Mouse (Mus musculus) lung, embryonic 15.5 days (tissue): ENCODE results near the gene Pla2g4f. TPM values are rescaled to one million over a fixed set of nuclear protein-coding genes. Genes with fewer than 3 reads are reported as not detected.
A peak's percentile ranks its signal among the peaks of the same experiment; 100 is the strongest.

Source experiments
- ATAC-seq: fragments of 200-750 bp; cut with Nextera tagmentation; 2 replicates; pipeline ENCODE4 v1.8.0; 2017; ENCODE audit warnings: moderate number of reproducible peaks, borderline replicate concordance; ENCODE audit not compliant: low FRiP score, low TSS enrichment; ENCODE audit errors: extremely low read depth
- H3K27ac ChIP-seq: fragments of 300-500 bp; sonication (generic); 2 replicates; pipeline ENCODE4 v1.5.1; 2015; ENCODE audit warnings: moderate library complexity, mild to moderate bottlenecking, inconsistent platforms
- H3K27me3 ChIP-seq: fragments of 300-500 bp; sonication (generic); 2 replicates; pipeline ENCODE4 v1.6.1; 2015; ENCODE audit warnings: inconsistent platforms
- H3K36me3 ChIP-seq: fragments of 300-500 bp; sonication (generic); 2 replicates; pipeline ENCODE4 v1.6.1; 2015; ENCODE audit warnings: inconsistent platforms
- H3K4me1 ChIP-seq: fragments of 300-500 bp; sonication (generic); 2 replicates; pipeline ENCODE4 v1.6.1; 2015; ENCODE audit warnings: inconsistent platforms
- H3K4me2 ChIP-seq: fragments of 300-500 bp; sonication (generic); 2 replicates; pipeline ENCODE4 v1.6.1; 2015; ENCODE audit warnings: inconsistent platforms, mild to moderate bottlenecking, moderate library complexity
- H3K4me3 ChIP-seq: fragments of 300-500 bp; sonication (generic); 2 replicates; pipeline ENCODE4 v1.5.1; 2015; ENCODE audit warnings: mild to moderate bottlenecking, inconsistent platforms
- H3K9ac ChIP-seq: fragments of 300-500 bp; sonication (generic); 2 replicates; pipeline ENCODE4 v1.6.1; 2015; ENCODE audit warnings: inconsistent platforms
- H3K9me3 ChIP-seq: fragments of 300-500 bp; sonication (generic); 2 replicates; pipeline ENCODE4 v1.6.1; 2016; ENCODE audit warnings: inconsistent platforms
- WGBS: fragments of 180-500 bp; shearing (Covaris S2); methylation state at CpG from one replicate; pipeline ENCODE4 v1.1.7; 2015; 5-methylcytosine and 5-hydroxymethylcytosine counted together
- polyA plus RNA-seq: library from polyadenylated mRNA; unstranded; fragments of >200 nt; fragmentation: Nextera tagmentation; extraction: Ambion mirVana; gene quantifications from 2 replicates; pipeline ENCODE4 v1.2.1, GENCODE M21; 2015

Pla2g4f gene
- polyA plus RNA-seq, result 0.30 and 0.90 TPM in 2 replicates

DNA sequence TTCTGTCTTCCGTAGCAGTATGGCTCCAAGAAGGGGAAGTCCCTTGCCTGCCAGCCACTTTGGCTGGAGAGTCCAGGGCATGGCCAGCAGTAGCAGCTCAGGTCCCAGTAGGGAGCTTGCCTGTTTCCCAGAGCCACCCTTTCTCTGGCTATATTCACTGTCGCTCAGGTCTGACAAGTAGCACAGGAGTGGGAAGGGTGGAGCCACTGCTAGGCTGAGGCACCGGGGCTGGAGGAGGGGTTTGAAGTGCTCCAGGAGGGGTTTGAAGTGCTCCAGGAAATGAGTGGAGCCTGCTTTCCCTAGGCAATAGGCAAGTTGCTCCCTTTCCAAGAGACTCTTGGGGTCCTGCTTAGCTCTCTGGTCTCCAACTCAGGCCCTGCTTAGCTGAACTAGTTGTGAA is at the start of gene Pla2g4f:
Pla2g4f (minus strand) TSS at position 190 of the 400 bp plus-strand sequence.
- H3K4me3 ChIP-seq, result no peak within 1 kb of the TSS
- H3K27ac ChIP-seq, result peak within 1 kb of the TSS; percentile 9; the same call in 1 of the 2 replicates
- H3K27me3 ChIP-seq, result no peaks in the 10 kb centered on the region
- WGBS, result 29% methylated on average over 3 of the region's 3 CpGs
- H3K4me1 ChIP-seq, result no peaks in the 10 kb centered on the region; the same call in 1 of the 2 replicates
- no peaks in the 10 kb centered on the region for H3K9me3 ChIP-seq
- H3K4me2 ChIP-seq, result no peak within 1 kb of the TSS
- no peak within 1 kb of the TSS for H3K9ac ChIP-seq
- H3K36me3 ChIP-seq, result peaks cover 25% of the 10 kb centered on the region
- peak; percentile 72 for ATAC-seq

DNA sequence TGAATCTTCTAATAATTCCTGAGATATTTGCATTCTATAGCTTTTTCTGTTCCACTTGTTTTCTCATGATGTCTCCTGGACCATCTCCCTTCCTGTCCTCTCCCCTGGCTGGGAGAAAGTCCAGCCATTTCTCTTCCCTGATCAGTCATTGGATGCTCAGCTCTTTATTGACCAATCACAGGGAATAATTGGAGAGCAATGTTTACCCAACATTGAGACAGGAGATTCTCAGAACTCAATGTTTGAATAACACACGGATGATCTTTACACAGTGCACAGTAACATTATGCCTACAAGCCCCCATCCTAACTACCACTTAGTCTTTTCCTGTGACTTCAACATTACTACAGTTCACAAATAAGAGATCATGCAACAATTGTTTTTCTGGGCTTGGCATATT is 46.5 kb upstream of the Pla2g4f start:
- ATAC-seq, result no peak
- Histone ChIP-seq H3K27me3 (no peaks in the 10 kb centered on the region), H3K4me2 (no peak overlapping the region), H3K36me3 (peaks cover 56% of the 10 kb centered on the region), H3K9ac (no peak overlapping the region), H3K4me1 (no peaks in the 10 kb centered on the region), H3K9me3 (no peaks in the 10 kb centered on the region), H3K4me3 (no peak overlapping the region), H3K27ac (no peak overlapping the region)
- 57% methylated on average over 1 of the region's 1 CpGs for WGBS

DNA sequence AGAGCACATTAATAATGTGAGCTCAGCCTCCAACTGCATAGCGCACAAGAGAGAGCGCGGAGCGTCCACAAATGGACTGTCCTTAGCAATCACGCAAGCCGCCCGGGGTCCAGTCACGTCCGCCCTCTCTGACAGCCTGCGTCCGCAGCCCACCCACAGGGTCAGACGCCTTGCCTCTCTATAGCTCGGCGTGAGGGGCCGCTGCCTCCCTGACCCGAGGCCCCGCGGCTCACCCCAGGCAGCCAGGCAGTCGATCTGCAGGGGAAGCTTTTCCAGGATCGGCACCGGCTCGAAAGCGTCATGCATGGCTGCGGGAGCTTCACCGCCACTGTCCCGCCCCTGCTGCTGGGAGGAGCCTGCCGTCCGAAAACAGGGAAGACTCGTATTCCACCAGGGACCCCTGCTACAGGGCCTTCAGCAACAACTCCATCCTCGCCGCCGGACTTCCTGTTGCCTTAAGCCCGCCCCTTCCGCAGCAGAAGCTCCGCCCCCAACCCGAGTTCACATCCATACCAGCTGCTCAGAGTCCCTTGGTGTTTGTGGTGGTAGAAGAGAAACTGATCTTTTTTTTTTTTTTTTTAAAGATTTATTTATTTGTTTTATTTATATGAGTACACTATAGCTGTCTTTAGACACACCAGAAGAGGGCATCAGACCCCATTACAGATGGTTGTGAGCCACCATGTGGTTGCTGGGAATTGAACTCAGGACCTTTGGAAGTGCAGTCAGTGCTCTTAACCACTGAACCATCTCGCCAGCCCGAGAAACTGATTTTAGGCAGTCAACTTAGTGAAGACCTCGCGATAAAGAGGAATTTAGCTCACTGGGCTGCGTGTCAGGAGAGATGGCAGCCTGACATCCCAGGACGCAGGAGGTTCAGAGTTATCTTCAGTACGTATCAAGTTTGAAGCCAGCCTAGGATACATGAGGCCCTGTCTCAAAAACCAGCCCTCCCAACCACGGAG is 39.0 kb upstream of the Pla2g4f start, which contains the start of gene Vps39:
Vps39 (minus strand) TSS at position 456 of the 965 bp plus-strand sequence.
- peak within 1 kb of the TSS; percentile 72 for H3K27ac ChIP-seq
- H3K9me3 ChIP-seq, result no peaks in the 10 kb centered on the region
- H3K4me2 ChIP-seq, result peak within 1 kb of the TSS; percentile 62
- H3K9ac ChIP-seq, result peak within 1 kb of the TSS; percentile 80
- ATAC-seq, result peak; percentile 95
- 11% methylated on average over 44 of the region's 44 CpGs for WGBS
- peak within 1 kb of the TSS; percentile 88 for H3K4me3 ChIP-seq
- no peaks in the 10 kb centered on the region for H3K27me3 ChIP-seq
- H3K4me1 ChIP-seq, result peaks cover 13% of the 10 kb centered on the region
- peaks cover 26% of the 10 kb centered on the region for H3K36me3 ChIP-seq

DNA sequence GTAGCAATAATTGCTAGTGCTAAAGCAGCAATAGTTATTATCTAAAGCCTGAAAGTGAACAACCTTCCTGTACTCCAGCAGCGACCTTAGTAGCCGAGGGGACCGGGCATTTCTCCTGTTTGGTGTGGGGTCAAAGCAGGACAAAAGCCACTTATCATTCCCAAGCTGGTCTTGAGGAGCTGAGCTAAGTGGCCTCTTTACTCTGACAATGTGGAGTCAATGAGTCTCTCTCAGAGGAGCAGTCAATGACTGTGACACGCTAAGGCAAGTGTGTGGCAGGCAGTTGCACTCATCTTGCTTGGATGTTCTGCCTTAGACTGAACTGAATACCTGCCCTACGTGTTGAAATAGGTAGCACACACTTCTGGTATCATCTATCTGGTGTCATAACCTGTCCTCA is 37.4 kb upstream of the Pla2g4f start:
- Histone ChIP-seq H3K4me2 (0 out of 2 replicates have a peak overlapping the region, but pooled peaks have one; percentile 62), H3K27me3 (no peaks in the 10 kb centered on the region), H3K36me3 (peaks cover 17% of the 10 kb centered on the region), H3K4me1 (peaks cover 13% of the 10 kb centered on the region), H3K9ac (no peak overlapping the region), H3K4me3 (no peak overlapping the region), H3K27ac (no peak overlapping the region), H3K9me3 (no peaks in the 10 kb centered on the region)
- 65% methylated on average over 5 of the region's 5 CpGs for WGBS
- ATAC-seq, result no peak

DNA sequence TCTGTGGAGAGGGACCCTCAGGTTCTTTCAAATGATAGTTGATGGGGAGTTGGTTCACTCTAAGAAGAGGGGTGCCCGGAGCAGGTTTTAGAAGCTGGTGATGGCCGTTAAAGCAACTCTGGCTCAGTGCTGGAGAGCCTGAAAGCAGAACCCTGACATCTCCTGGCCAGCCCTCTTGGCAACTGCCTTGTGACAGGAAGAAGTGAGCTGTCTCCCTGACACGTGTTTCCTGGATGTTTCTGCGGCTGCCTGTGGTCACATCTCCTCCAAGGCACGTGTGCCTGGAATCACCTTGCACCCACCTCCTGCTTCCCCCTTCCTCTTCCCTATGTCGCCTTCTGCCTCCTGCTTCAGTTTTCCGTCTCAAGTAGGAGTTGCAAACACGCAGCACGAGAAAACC is 34.2 kb upstream of the Pla2g4f start:
- ATAC-seq, result no peak
- no peak overlapping the region for H3K4me2 ChIP-seq
- peaks cover 13% of the 10 kb centered on the region for H3K4me1 ChIP-seq
- no peak overlapping the region for H3K9ac ChIP-seq
- WGBS, result 68% methylated on average over 9 of the region's 9 CpGs
- H3K4me3 ChIP-seq, result no peak overlapping the region
- H3K36me3 ChIP-seq, result peaks cover 27% of the 10 kb centered on the region
- H3K27ac ChIP-seq, result no peak overlapping the region
- H3K27me3 ChIP-seq, result no peaks in the 10 kb centered on the region
- no peaks in the 10 kb centered on the region for H3K9me3 ChIP-seq

- no peak overlapping the region for H3K4me2 ChIP-seq
- 83% methylated on average over 1 of the region's 1 CpGs for WGBS
- no peaks in the 10 kb centered on the region for H3K27me3 ChIP-seq
- no peaks in the 10 kb centered on the region for H3K9me3 ChIP-seq
- no peak overlapping the region for H3K9ac ChIP-seq
- no peak for ATAC-seq
- H3K4me1 ChIP-seq, result no peaks in the 10 kb centered on the region
- no peak overlapping the region for H3K27ac ChIP-seq
- H3K36me3 ChIP-seq, result peaks cover 38% of the 10 kb centered on the region
- no peak overlapping the region for H3K4me3 ChIP-seq
Observed at GRCm38 (mm10) chr2:120341741-120342140, 27.8 kb upstream of the Pla2g4f start.

DNA sequence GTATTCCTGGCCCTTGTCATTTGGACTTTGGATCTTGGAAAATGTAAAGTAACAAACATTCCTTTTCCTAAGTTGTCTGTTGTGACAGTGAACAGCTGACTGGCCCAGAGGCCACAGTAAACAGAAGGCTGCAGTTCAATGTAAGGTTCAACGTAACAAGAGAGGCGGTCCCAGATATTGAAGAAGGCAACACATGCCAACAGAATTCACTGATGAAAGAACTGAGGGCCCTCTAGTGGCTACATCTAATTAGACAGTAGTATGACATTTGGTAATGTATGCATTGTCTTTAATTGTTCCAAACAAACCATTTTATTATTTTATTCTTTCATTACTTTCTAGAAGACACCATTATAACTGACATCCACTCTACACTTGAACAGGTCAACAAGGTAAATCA is 23.9 kb upstream of the Pla2g4f start:
- Histone ChIP-seq H3K4me3 (no peak overlapping the region), H3K27me3 (no peaks in the 10 kb centered on the region), H3K4me1 (no peaks in the 10 kb centered on the region), H3K9me3 (no peaks in the 10 kb centered on the region), H3K36me3 (peaks cover 30% of the 10 kb centered on the region), H3K9ac (no peak overlapping the region), H3K4me2 (no peak overlapping the region), H3K27ac (no peak overlapping the region)
- WGBS, result 48% methylated on average over 2 of the region's 2 CpGs
- no peak for ATAC-seq

DNA sequence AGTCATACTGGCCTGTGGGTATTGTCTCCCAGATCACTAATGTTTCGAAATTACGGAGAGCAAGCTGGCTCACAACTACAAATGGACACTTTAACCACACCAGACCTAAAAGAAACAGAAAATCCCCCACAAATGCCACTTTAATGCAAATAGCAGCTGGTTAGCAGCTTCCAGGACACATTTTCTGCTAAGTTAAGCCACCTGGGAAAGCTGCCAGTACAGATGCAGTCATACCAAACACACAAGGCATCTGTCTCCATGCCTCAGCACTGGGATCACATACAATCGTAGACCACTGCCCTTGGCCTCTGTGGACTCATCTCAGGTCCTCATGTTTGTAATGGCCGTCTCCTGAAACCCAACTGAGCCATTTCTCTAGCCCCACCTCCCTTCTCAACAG is 17.6 kb upstream of the Pla2g4f start:
- H3K9me3 ChIP-seq, result no peaks in the 10 kb centered on the region
- no peaks in the 10 kb centered on the region for H3K4me1 ChIP-seq
- H3K4me2 ChIP-seq, result no peak overlapping the region
- ATAC-seq, result no peak
- H3K36me3 ChIP-seq, result peaks cover 46% of the 10 kb centered on the region
- whole genome bisulfite sequencing, result 80% methylated on average over 4 of the region's 4 CpGs
- H3K4me3 ChIP-seq, result no peak overlapping the region
- H3K27me3 ChIP-seq, result no peaks in the 10 kb centered on the region
- no peak overlapping the region for H3K27ac ChIP-seq
- H3K9ac ChIP-seq, result no peak overlapping the region

- no peak for ATAC-seq
- no peak overlapping the region for H3K27ac ChIP-seq
- H3K4me3 ChIP-seq, result no peak overlapping the region
- H3K4me2 ChIP-seq, result no peak overlapping the region
- H3K9ac ChIP-seq, result no peak overlapping the region
- 63% methylated on average over 4 of the region's 4 CpGs for WGBS
- H3K27me3 ChIP-seq, result no peaks in the 10 kb centered on the region
- no peaks in the 10 kb centered on the region; the same call in 1 of the 2 replicates for H3K4me1 ChIP-seq
- H3K36me3 ChIP-seq, result peaks cover 26% of the 10 kb centered on the region
- no peaks in the 10 kb centered on the region for H3K9me3 ChIP-seq
Observed at GRCm38 (mm10) chr2:120315077-120315476, 1.1 kb upstream of the Pla2g4f start.

- Histone ChIP-seq H3K4me2 (no peak overlapping the region), H3K9me3 (no peaks in the 10 kb centered on the region), H3K36me3 (peaks cover 26% of the 10 kb centered on the region), H3K9ac (no peak overlapping the region), H3K27ac (no peak overlapping the region), H3K4me3 (no peak overlapping the region), H3K4me1 (no peaks in the 10 kb centered on the region; the same call in 1 of the 2 replicates), H3K27me3 (no peaks in the 10 kb centered on the region)
- WGBS, result 72% methylated on average over 4 of the region's 4 CpGs
- no peak for ATAC-seq
Observed at GRCm38 (mm10) chr2:120314487-120314886, 522 bp upstream of the Pla2g4f start.

- Histone ChIP-seq H3K4me3 (no peak overlapping the region), H3K36me3 (peaks cover 9% of the 10 kb centered on the region), H3K9me3 (no peaks in the 10 kb centered on the region), H3K27me3 (no peaks in the 10 kb centered on the region), H3K9ac (no peak overlapping the region), H3K27ac (no peak overlapping the region), H3K4me1 (no peaks in the 10 kb centered on the region; the same call in 1 of the 2 replicates), H3K4me2 (no peak overlapping the region)
- WGBS, result 76% methylated on average over 7 of the region's 7 CpGs
- no peak for ATAC-seq
Observed at GRCm38 (mm10) chr2:120312276-120312825, 1.6 kb downstream of the Pla2g4f start.

DNA sequence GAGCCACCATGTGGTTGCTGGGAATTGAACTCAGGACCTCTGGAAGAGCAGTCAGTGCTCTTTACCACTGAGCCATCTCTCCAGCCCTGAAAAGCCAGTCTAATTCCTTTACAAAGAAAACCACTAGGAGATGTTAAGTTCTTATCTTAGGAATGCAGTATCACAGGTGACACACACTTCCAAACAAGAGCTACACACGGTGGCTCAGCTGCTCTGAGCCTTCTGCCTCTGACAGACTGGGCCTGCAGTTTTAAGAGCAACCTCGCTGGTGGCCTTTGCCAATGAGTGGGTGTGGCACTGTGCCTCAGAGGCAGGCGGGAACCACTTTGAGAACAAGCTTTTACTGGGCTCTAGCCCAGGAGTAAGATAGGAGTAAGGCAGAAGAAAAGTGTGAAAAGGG is 9.9 kb downstream of the Pla2g4f start:
- no peaks in the 10 kb centered on the region for H3K9me3 ChIP-seq
- H3K4me1 ChIP-seq, result no peaks in the 10 kb centered on the region
- no peak overlapping the region for H3K4me2 ChIP-seq
- no peak overlapping the region for H3K4me3 ChIP-seq
- no peaks in the 10 kb centered on the region for H3K27me3 ChIP-seq
- ATAC-seq, result no peak
- WGBS, result 8% methylated on average over 3 of the region's 3 CpGs
- H3K9ac ChIP-seq, result no peak overlapping the region
- no peak overlapping the region for H3K27ac ChIP-seq
- no peaks in the 10 kb centered on the region for H3K36me3 ChIP-seq
